Mouse (Mus musculus): ENCODE data around the gene Sema6c. TPM values are rescaled to one million over a fixed set of nuclear protein-coding genes. Genes with fewer than 3 reads are reported as not detected.
"Not testable (repeated sequence)": the region's sequence is repeated elsewhere in the genome, so short reads cannot be mapped to it uniquely, and the experiment has no call there.

Gene Sema6c
- polyA plus RNA-seq (2015; fragmentation: Nextera tagmentation; extraction: Ambion mirVana) = 31.5 and 31.8 TPM in 2 replicates

DNA sequence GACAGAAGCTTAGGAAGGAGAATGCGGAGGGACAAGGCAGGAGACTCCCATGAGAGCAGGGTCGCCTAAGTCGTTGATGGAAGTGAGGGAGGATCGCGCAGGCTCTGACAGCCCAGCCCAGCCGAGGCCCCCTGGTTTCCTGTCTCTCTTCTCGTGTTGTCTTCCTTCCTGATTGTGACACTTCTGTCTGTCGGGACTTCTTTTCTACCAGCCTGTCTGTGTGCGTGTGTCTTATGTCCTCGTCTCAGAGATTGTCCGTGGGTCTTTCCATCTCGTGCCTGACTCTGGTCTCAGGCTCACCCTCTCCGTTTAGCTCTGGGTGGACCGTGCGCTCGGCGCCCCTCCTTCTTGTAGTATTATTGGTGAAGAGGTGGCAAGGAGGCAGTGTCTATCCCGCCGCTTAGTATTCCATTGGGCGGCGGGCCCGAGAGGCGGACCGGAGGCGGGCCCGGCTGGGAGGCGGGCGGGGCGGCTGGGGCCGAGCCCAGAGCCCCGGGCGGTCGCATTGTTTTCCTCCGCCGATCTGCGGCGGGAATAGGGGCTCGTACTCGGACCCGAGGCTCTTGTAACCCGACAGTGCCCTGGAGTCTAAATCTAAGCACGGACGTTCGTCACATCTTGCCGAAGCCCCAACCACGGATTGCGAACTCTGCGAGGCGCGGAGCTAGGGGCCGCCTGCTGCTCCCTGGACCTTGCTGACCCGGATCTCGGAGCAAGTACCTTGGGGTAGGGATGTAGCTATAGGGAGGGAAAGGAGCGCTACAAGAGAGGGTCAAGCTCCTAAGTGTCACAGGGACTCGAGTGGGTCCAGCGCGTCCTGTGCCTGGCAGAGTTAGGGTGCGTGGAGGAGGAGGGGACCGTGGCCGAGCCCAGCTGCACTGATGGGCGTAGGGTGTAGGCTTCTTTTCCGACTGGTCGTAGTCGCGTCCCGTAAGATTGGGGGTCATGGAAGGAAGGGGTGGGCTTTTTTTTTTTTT, at the start of gene Sema6c:
TSS of gene Sema6c (plus strand) at position 471 of the 977 bp plus-strand sequence.
- H3K4me2 ChIP-seq = peak within 1 kb of the TSS; percentile 87
- peak; percentile 96 for ATAC-seq (ENCODE audit: low FRiP score)
- under 1% methylated on average over 58 of the region's 66 CpGs for WGBS

DNA sequence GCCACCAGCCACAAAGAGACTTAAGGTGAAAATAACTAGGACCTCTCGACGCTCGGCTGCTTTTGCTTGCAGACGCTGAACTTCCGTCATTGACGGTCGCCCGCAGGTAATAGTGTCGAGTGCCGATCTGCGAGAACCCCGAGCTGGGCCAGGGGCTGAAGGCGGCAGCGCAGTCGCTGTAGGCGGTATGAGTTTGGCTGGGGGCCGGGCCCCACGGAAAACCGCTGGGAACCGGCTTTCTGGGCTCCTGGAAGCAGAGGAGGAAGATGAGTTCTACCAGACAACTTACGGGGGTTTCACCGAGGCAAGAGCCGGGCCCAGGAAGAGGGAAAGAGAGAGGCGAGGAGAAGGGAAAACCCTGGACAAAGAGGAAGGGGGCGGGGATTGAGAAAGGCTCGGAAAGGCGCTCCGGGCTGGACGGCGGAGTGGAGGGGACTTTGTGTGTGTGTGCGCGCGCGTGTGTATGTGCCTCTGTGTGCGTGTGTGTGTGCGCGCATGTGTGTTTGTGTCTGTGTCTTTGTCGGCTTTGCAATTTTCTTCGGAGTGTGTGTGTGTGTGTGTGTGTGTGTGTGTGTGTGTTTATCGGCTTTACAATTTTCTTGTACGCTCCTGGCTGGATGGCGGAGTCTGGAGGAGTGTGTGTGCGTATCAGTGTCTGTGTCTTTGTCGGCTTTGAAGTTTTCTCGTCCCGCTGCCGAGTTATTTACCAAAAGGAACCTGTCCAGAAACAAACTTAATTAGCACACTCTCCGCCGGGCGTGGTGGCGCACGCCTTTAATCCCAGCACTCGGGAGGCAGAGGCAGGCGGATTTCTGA, 49.1 kb upstream of the Sema6c start, which contains the start of gene Vps72:
TSS of gene Vps72 (plus strand) at position 112 of the 816 bp plus-strand sequence.
- under 1% methylated on average over 54 of the region's 54 CpGs for WGBS

More for the DNA sequence above, at the start of gene Sema6c:
- peak within 1 kb of the TSS; percentile 91 for H3K4me3 ChIP-seq
- H3K27me3 ChIP-seq = peaks cover 5% of the 10 kb centered on the region; the same call in 1 of the 2 replicates
- peaks cover 14% of the 10 kb centered on the region for H3K36me3 ChIP-seq
- H3K27ac ChIP-seq = peak within 1 kb of the TSS; percentile 93
- peaks cover 45% of the 10 kb centered on the region for H3K4me1 ChIP-seq (replicated peaks)
- peak within 1 kb of the TSS; percentile 96 for H3K9ac ChIP-seq
- no peaks in the 10 kb centered on the region for H3K9me3 ChIP-seq

GRCm38 (mm10) chr3:95112760-95113159, 47.5 kb upstream of the Sema6c start:
- peak overlapping the region; percentile 65; the same call in 1 of the 2 replicates for H3K4me3 ChIP-seq
- no peak overlapping the region; the same call in 1 of the 2 replicates for H3K9ac ChIP-seq
- peaks cover 14% of the 10 kb centered on the region for H3K4me1 ChIP-seq (replicated peaks)
- peak overlapping the region; percentile 53 for H3K4me2 ChIP-seq
- no peaks in the 10 kb centered on the region for H3K27me3 ChIP-seq
- H3K9me3 ChIP-seq = no peaks in the 10 kb centered on the region
- H3K36me3 ChIP-seq = peaks cover 24% of the 10 kb centered on the region
- 85% methylated on average over 1 of the region's 1 CpGs for WGBS
- ATAC-seq (ENCODE audit: low FRiP score) = no peak
- H3K27ac ChIP-seq = no peak overlapping the region

More for the DNA sequence above, 49.1 kb upstream of the Sema6c start, which contains the start of gene Vps72:
- peaks cover 14% of the 10 kb centered on the region for H3K4me1 ChIP-seq (replicated peaks)
- H3K36me3 ChIP-seq = peaks cover 16% of the 10 kb centered on the region
- H3K9me3 ChIP-seq = no peaks in the 10 kb centered on the region
- H3K27ac ChIP-seq = peak within 1 kb of the TSS; percentile 98
- peak within 1 kb of the TSS; percentile 65 for H3K4me3 ChIP-seq
- H3K9ac ChIP-seq = peak within 1 kb of the TSS; percentile 83
- ATAC-seq (ENCODE audit: low FRiP score) = peak; percentile 66
- H3K27me3 ChIP-seq = no peaks in the 10 kb centered on the region
- peak within 1 kb of the TSS; percentile 53 for H3K4me2 ChIP-seq

DNA sequence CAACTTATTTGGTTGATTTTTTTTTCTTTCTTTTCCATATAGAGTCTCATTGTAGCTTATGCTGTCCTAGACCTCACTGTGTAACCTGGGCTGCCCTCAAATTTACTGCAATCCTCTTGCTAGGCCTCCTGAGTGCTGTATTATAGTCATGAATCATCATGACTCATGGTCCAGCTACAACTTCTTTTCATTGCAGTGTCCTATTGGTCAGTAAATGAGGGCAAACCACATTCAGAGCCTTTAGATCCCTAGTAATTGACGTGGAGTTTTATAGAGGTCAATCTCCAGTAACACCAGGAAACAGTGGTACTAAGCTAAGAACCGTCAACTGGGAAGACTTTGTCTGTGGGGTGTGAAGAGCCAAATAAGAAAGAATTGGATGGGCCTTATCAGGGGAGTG, 42.5 kb upstream of the Sema6c start:
- peaks cover 5% of the 10 kb centered on the region for H3K4me1 ChIP-seq (replicated peaks)
- H3K9me3 ChIP-seq = no peaks in the 10 kb centered on the region
- no peaks in the 10 kb centered on the region for H3K27me3 ChIP-seq
- H3K4me2 ChIP-seq = no peak overlapping the region
- no peak overlapping the region for H3K9ac ChIP-seq
- WGBS = 94% methylated on average over 2 of the region's 2 CpGs
- H3K27ac ChIP-seq = no peak overlapping the region
- H3K4me3 ChIP-seq = no peak overlapping the region
- ATAC-seq (ENCODE audit: low FRiP score) = no peak
- H3K36me3 ChIP-seq = peaks cover 73% of the 10 kb centered on the region

GRCm38 (mm10) chr3:95121580-95121979, 38.7 kb upstream of the Sema6c start:
- Histone ChIP-seq H3K4me3 (no peak overlapping the region), H3K9ac (no peak overlapping the region), H3K27me3 (no peaks in the 10 kb centered on the region), H3K27ac (no peak overlapping the region), H3K36me3 (peaks cover 62% of the 10 kb centered on the region), H3K4me2 (no peak overlapping the region), H3K4me1 (replicated peaks) (peaks cover 8% of the 10 kb centered on the region; the same call in 1 of the 2 replicates), H3K9me3 (no peaks in the 10 kb centered on the region)
- ATAC-seq (ENCODE audit: low FRiP score) = no peak
- WGBS = 87% methylated on average over 6 of the region's 6 CpGs

- H3K4me3 ChIP-seq = no peak within 1 kb of the TSS
- H3K27ac ChIP-seq = peak within 1 kb of the TSS; percentile 30; the same call in 1 of the 2 replicates
- H3K27me3 ChIP-seq = no peaks in the 10 kb centered on the region
- H3K9me3 ChIP-seq = no peaks in the 10 kb centered on the region
- WGBS = 68% methylated on average over 6 of the region's 6 CpGs
- no peak within 1 kb of the TSS for H3K4me2 ChIP-seq
- H3K4me1 ChIP-seq (replicated peaks) = peaks cover 8% of the 10 kb centered on the region; the same call in 1 of the 2 replicates
- H3K9ac ChIP-seq = no peak within 1 kb of the TSS
- H3K36me3 ChIP-seq = peaks cover 51% of the 10 kb centered on the region
- ATAC-seq (ENCODE audit: low FRiP score) = no peak; the same call in 1 of the 2 replicates
Observed at GRCm38 (mm10) chr3:95124246-95124645, 36.0 kb upstream of the Sema6c start, which contains the start of gene Tmod4. Gene Tmod4, plus strand, starts transcription at chr3:95124476.

GRCm38 (mm10) chr3:95124972-95125371, 35.3 kb upstream of the Sema6c start:
- Histone ChIP-seq H3K4me2 (no peak overlapping the region), H3K36me3 (peaks cover 51% of the 10 kb centered on the region), H3K27me3 (no peaks in the 10 kb centered on the region), H3K4me1 (replicated peaks) (peaks cover 8% of the 10 kb centered on the region; the same call in 1 of the 2 replicates), H3K27ac (peak overlapping the region; percentile 30; the same call in 1 of the 2 replicates), H3K9ac (no peak overlapping the region), H3K9me3 (no peaks in the 10 kb centered on the region), H3K4me3 (no peak overlapping the region)
- ATAC-seq (ENCODE audit: low FRiP score) = no peak
- WGBS = 35% methylated on average over 5 of the region's 5 CpGs

- peaks cover 27% of the 10 kb centered on the region for H3K36me3 ChIP-seq
- no peaks in the 10 kb centered on the region for H3K9me3 ChIP-seq
- ATAC-seq (ENCODE audit: low FRiP score) = no peak
- no peak overlapping the region for H3K4me3 ChIP-seq
- peaks cover 16% of the 10 kb centered on the region for H3K4me1 ChIP-seq (replicated peaks)
- no peaks in the 10 kb centered on the region for H3K27me3 ChIP-seq
- no peak overlapping the region for H3K27ac ChIP-seq
- H3K9ac ChIP-seq = no peak overlapping the region
- 47% methylated on average over 6 of the region's 6 CpGs for WGBS
- H3K4me2 ChIP-seq = no peak overlapping the region
Observed at GRCm38 (mm10) chr3:95129226-95129651, 31.0 kb upstream of the Sema6c start.

- Histone ChIP-seq H3K36me3 (peaks cover 27% of the 10 kb centered on the region), H3K9ac (peak overlapping the region; percentile 19; the same call in 1 of the 2 replicates), H3K9me3 (no peaks in the 10 kb centered on the region), H3K4me2 (no peak overlapping the region), H3K4me1 (replicated peaks) (peaks cover 15% of the 10 kb centered on the region), H3K4me3 (no peak overlapping the region), H3K27me3 (no peaks in the 10 kb centered on the region), H3K27ac (no peak overlapping the region)
- 91% methylated on average over 5 of the region's 5 CpGs for WGBS
- no peak for ATAC-seq (ENCODE audit: low FRiP score)
Observed at GRCm38 (mm10) chr3:95130081-95130480, 30.2 kb upstream of the Sema6c start.

DNA sequence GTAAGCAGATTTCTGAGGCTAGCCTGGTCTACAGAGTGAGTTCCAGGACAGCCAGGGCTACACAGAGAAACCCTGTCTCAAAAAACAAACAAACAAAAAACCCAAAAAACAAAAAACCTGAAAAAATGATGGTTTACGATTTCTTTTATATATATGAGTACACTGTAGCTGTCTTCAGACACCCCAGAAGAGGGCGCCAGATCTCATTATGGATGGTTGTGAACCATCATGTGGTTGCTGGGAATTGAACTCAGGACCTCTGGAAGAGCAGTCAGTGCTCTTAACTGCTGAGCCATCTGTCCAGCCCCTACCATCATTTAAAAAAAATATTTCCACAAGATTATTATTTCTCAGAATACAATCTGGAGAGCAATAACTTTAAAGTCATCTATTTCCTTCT, 27.9 kb upstream of the Sema6c start:
- WGBS = 91% methylated on average over 2 of the region's 2 CpGs
- H3K9me3 ChIP-seq; H3K27me3 ChIP-seq; ATAC-seq (ENCODE audit: low FRiP score); H3K27ac ChIP-seq; H3K9ac ChIP-seq; H3K4me2 ChIP-seq: not testable (repeated sequence)
- Histone ChIP-seq H3K4me3 (0 out of 2 replicates have a peak overlapping the region, but pooled peaks have one; percentile 67), H3K36me3 (peaks cover 27% of the 10 kb centered on the region), H3K4me1 (replicated peaks) (peaks cover 29% of the 10 kb centered on the region)

DNA sequence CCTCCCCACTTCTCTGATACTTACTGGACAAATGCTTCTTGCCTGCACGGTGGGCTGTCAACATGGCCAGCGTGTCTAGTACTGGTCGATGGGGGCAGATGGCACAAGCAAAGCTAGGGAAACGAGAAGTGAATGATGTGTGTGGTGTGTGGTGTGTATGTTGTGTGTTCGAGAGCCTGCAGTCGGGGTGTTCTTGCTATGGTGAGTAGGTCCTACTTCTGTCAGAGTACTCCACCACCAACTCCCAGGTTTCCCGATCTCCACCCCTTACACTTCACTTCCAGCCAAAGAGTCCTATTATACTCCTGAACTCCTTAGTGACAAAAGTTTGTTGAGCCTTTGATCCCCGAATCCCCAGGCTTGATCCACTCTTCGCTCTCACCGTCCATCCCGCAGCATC, 27.1 kb upstream of the Sema6c start:
- no peaks in the 10 kb centered on the region for H3K9me3 ChIP-seq
- 65% methylated on average over 11 of the region's 11 CpGs for WGBS
- peaks cover 29% of the 10 kb centered on the region for H3K4me1 ChIP-seq (replicated peaks)
- H3K4me2 ChIP-seq = peak overlapping the region; percentile 86
- H3K9ac ChIP-seq = peak overlapping the region; percentile 88
- H3K4me3 ChIP-seq = peak overlapping the region; percentile 67
- peak overlapping the region; percentile 86 for H3K27ac ChIP-seq
- ATAC-seq (ENCODE audit: low FRiP score) = peak; percentile 18; the same call in 1 of the 2 replicates
- peaks cover 29% of the 10 kb centered on the region for H3K36me3 ChIP-seq
- H3K27me3 ChIP-seq = no peaks in the 10 kb centered on the region
